Mouse (Mus musculus): Measurements from ENCODE around the gene Slc25a24. TPM values are rescaled to one million over a fixed set of nuclear protein-coding genes. Genes with fewer than 3 reads are reported as not detected.

The Slc25a24 gene
- polyA plus RNA-seq, 1 experiment: not detected

DNA sequence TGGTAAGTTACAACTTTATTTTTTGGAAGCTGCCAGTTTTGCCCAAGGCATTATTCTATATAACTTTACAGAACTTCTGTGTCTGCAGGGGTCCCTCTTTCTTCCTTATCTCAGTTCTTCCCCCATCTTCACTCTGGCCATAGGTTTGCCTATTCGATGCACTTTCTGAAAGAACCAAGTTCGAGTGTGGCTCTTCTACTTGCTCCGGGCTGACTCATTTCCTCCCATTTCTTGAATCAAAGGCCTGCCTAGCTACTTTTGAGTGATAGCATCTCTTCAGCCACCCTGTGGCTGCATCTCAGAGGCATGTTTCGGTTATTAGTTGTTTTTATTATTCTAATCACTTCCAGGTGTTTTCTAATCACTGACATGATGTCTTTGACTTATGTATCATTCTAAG is 1.1 kb downstream of the Slc25a24 start:
- 77% methylated on average over 4 of the region's 4 CpGs for WGBS
- H3K27ac ChIP-seq (ENCODE audit: insufficient read depth, low read depth, low read length): no peak overlapping the region
- H3K4me3 ChIP-seq (ENCODE audit: insufficient read depth, low read depth, low read length): no peak overlapping the region
- no peak for TF ChIP-seq CTCF (IDR thresholded peaks at IDR 0.05; ENCODE audit: insufficient read depth, low read depth, low read length)
- no peak for TF ChIP-seq POLR2A (IDR thresholded peaks at IDR 0.05; ENCODE audit: insufficient read depth, low read depth, low read length)
- peaks cover 3% of the 10 kb centered on the region; the same call in 1 of the 2 replicates for H3K4me1 ChIP-seq (ENCODE audit: control insufficient read depth, insufficient read depth, low read length)

DNA sequence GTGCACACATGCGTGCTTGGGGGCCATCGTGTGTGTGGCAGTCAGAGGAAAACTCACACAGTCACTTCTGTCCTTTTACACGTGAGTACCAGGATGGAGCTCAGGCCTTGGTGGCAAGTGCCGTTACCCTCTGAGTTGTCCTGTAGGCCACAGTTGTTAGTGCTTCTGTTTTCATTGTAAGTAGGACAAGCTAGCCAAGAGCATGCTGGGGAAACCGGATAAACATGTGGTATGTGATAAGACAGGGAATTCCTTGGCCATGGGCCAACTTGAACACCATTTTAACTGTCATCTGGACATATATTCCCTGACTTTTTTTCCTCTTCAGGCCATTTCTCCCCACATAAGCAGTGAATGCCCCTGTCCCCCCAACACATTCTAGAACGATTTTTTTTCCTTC is 2.6 kb downstream of the Slc25a24 start:
- H3K4me1 ChIP-seq (ENCODE audit: control insufficient read depth, insufficient read depth, low read length): peaks cover 3% of the 10 kb centered on the region; the same call in 1 of the 2 replicates
- H3K27ac ChIP-seq (ENCODE audit: insufficient read depth, low read depth, low read length): no peak overlapping the region
- 87% methylated on average over 6 of the region's 6 CpGs for WGBS
- no peak overlapping the region for H3K4me3 ChIP-seq (ENCODE audit: insufficient read depth, low read depth, low read length)
- TF ChIP-seq CTCF (IDR thresholded peaks at IDR 0.05; ENCODE audit: insufficient read depth, low read depth, low read length): no peak

DNA sequence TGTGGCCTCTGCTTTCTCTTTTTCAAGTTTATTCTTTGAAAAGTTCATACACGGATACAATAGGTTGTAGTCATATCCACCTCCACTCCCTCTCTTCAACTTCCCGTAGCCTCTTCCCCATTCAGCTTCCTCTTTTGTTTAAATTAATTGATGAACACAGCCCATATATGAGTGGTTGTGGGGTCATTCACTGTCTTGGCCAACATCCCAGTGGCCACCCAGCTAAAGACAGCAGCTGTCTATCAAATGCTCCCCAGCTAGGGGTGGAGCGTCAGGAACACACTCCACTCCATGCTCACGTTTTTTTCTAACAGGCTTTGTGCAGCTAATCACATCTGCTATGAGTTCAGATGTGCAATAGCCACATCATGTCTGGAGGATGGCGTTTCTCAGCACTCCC is 6.8 kb downstream of the Slc25a24 start:
- H3K4me3 ChIP-seq (ENCODE audit: insufficient read depth, low read depth, low read length): no peak overlapping the region
- WGBS: 66% methylated on average over 5 of the region's 5 CpGs
- TF ChIP-seq POLR2A (IDR thresholded peaks at IDR 0.05; ENCODE audit: insufficient read depth, low read depth, low read length) (no peak), CTCF (IDR thresholded peaks at IDR 0.05; ENCODE audit: insufficient read depth, low read depth, low read length) (no peak)
- H3K4me1 ChIP-seq (ENCODE audit: control insufficient read depth, insufficient read depth, low read length): no peaks in the 10 kb centered on the region
- no peak overlapping the region for H3K27ac ChIP-seq (ENCODE audit: insufficient read depth, low read depth, low read length)

DNA sequence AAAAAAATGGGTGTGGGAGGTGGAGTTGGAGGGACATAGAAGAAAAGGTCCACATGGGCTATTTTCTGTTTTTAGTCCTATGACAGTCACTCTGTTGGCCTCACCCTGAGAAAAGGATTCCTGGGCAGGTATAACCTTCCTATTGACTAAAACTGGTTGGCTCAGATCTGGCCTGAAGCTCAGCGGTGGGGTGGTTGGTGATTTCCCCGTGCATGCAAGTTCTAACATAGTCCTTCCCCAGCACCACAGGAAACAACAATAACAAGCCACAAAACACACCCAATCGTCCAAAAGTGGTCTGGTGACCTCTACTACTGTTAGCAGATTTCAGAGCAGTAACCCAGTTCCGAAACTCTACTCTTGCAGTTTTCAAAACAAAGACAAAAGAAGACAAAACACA is 10.0 kb downstream of the Slc25a24 start:
- Histone ChIP-seq H3K4me3 (ENCODE audit: insufficient read depth, low read depth, low read length) (no peak overlapping the region), H3K4me1 (ENCODE audit: control insufficient read depth, insufficient read depth, low read length) (no peaks in the 10 kb centered on the region), H3K27ac (ENCODE audit: insufficient read depth, low read depth, low read length) (no peak overlapping the region)
- WGBS: 89% methylated on average over 4 of the region's 4 CpGs
- no peak for TF ChIP-seq POLR2A (IDR thresholded peaks at IDR 0.05; ENCODE audit: insufficient read depth, low read depth, low read length)
- TF ChIP-seq CTCF (IDR thresholded peaks at IDR 0.05; ENCODE audit: insufficient read depth, low read depth, low read length): no peak

DNA sequence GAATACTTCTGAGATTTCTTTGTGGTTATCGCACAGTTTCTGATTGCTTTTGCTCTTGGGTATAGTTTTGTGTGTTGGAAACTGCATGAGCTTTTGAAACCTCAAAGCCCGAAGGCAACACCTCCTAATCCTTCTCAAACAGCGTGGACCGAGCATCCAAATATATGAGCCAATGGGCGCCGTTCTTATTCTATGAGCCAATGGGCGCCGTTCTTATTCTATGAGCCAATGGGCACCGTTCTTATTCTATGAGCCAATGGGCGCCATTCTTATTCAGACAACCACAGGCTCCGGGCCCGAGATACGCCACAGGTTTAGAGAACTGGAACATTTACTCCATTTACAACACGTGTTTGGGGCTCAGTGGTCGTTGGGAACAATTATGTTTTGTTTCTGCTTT is 11.1 kb downstream of the Slc25a24 start:
- H3K27ac ChIP-seq (ENCODE audit: insufficient read depth, low read depth, low read length): no peak overlapping the region
- no peaks in the 10 kb centered on the region for H3K4me1 ChIP-seq (ENCODE audit: control insufficient read depth, insufficient read depth, low read length)
- H3K4me3 ChIP-seq (ENCODE audit: insufficient read depth, low read depth, low read length): no peak overlapping the region
- TF ChIP-seq POLR2A (IDR thresholded peaks at IDR 0.05; ENCODE audit: insufficient read depth, low read depth, low read length) (no peak), CTCF (IDR thresholded peaks at IDR 0.05; ENCODE audit: insufficient read depth, low read depth, low read length) (no peak)
- 94% methylated on average over 15 of the region's 15 CpGs for WGBS

DNA sequence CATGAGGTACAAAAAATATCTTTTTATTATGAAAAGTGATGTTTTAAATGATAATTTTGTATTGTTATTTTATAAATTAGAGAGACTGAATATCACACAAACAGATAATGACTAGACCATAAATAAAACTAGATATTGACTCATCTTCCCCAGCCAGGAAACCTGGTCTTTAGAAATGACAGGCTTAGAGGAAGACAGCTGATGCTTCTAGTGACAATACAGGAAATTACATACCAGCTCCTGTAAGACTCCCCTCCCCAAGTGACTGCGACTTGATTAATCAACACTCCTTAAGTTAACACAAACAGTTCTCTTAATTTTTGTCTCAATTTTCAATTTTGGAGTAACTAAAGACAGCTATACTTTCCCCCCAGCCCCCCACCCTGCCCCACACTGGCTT is 12.4 kb downstream of the Slc25a24 start:
- TF ChIP-seq CTCF (IDR thresholded peaks at IDR 0.05; ENCODE audit: insufficient read depth, low read depth, low read length) (no peak), POLR2A (IDR thresholded peaks at IDR 0.05; ENCODE audit: insufficient read depth, low read depth, low read length) (no peak)
- Histone ChIP-seq H3K4me1 (ENCODE audit: control insufficient read depth, insufficient read depth, low read length) (no peaks in the 10 kb centered on the region), H3K4me3 (ENCODE audit: insufficient read depth, low read depth, low read length) (no peak overlapping the region), H3K27ac (ENCODE audit: insufficient read depth, low read depth, low read length) (no peak overlapping the region)
- WGBS: 67% methylated on average over 1 of the region's 1 CpGs

DNA sequence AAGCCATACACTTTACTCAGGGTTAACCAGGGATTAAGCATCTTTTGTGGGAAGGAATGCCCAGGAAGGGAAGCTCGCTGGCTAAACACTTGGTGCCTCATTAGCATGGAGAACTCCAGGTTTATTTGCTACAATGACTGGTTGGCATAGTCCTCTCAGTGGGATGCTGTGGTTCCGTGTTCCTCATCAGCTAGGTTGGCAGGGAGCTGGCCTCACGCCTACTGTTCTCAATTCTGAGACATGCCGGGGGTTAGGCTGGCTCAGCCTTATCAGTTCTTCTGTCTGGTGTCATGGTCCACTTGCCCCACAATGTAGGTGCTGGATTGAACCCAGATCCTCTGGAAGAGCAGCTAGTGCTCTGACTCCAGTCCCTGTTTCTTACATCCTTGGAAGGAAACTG is 29.6 kb downstream of the Slc25a24 start:
- no peaks in the 10 kb centered on the region for H3K4me1 ChIP-seq (ENCODE audit: control insufficient read depth, insufficient read depth, low read length)
- 69% methylated on average over 4 of the region's 4 CpGs for WGBS
- TF ChIP-seq POLR2A (IDR thresholded peaks at IDR 0.05; ENCODE audit: insufficient read depth, low read depth, low read length): no peak
- no peak for TF ChIP-seq CTCF (IDR thresholded peaks at IDR 0.05; ENCODE audit: insufficient read depth, low read depth, low read length)
- no peak overlapping the region for H3K4me3 ChIP-seq (ENCODE audit: insufficient read depth, low read depth, low read length)
- H3K27ac ChIP-seq (ENCODE audit: insufficient read depth, low read depth, low read length): no peak overlapping the region

DNA sequence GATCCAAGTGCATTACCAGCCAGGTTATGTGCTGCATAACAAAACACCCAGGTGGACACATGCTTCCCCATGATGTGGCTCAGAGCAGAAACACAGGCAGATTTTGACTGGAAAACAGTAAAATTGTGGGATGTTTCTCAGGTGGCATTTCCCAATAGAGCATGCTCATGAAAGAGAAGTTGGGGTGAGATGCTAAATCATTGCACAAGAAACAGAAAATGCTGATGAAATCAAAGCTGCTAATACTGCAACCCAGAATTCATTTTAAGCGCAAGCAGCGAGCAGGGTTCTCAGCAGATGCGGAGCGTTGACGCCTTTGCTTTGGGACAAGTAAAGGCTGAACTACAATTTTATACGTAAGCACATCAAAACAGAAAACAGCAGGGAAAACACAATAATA is 30.5 kb downstream of the Slc25a24 start:
- no peak for TF ChIP-seq CTCF (IDR thresholded peaks at IDR 0.05; ENCODE audit: insufficient read depth, low read depth, low read length)
- no peak for TF ChIP-seq POLR2A (IDR thresholded peaks at IDR 0.05; ENCODE audit: insufficient read depth, low read depth, low read length)
- Histone ChIP-seq H3K27ac (ENCODE audit: insufficient read depth, low read depth, low read length) (no peak overlapping the region), H3K4me1 (ENCODE audit: control insufficient read depth, insufficient read depth, low read length) (no peaks in the 10 kb centered on the region), H3K4me3 (ENCODE audit: insufficient read depth, low read depth, low read length) (no peak overlapping the region)
- WGBS: 88% methylated on average over 6 of the region's 6 CpGs

DNA sequence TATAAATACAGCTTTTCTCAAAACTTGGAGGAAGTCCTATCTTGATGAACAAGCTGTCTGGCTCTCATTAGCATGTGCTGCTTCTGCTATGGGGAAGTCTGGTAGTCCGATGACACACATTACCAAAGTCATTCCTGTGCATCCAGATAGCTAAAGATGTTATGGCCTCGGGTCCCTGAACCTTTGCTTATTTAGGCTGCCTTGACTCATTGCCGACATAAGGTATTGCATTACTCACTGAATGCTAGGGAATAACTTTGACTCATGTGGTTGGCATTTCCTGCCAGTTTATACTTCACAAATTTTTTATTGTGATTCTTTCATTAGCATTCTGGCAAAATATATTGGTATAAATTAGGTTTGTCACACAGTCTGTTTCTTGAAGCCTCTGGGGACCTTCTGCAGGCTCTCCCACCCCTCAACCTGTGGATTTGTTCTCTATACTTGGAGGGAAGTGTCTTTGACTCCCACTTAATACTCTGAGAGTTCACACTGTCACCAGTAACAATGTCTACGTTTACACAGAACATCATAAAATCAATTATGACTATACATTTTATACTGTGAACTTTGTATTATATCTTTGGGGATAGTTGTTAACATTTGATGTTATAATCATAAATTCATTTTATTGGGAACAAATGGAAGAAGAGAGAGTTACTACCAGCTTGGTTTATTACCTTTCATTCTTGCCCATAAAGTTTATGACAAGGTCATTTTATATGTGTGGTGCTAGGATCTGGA is 33.1 kb downstream of the Slc25a24 start:
- no peak for TF ChIP-seq CTCF (IDR thresholded peaks at IDR 0.05; ENCODE audit: insufficient read depth, low read depth, low read length)
- no peak for TF ChIP-seq POLR2A (IDR thresholded peaks at IDR 0.05; ENCODE audit: insufficient read depth, low read depth, low read length)
- WGBS: 84% methylated on average over 4 of the region's 4 CpGs
- no peaks in the 10 kb centered on the region for H3K4me1 ChIP-seq (ENCODE audit: control insufficient read depth, insufficient read depth, low read length)

More for the DNA sequence above, 33.1 kb downstream of the Slc25a24 start:
- Histone ChIP-seq H3K4me3 (ENCODE audit: insufficient read depth, low read depth, low read length) (no peak overlapping the region), H3K27ac (ENCODE audit: insufficient read depth, low read depth, low read length) (no peak overlapping the region)

All from olfactory bulb, adult 2 months (tissue).